Mouse (Mus musculus) stomach, postnatal 0 days (tissue): ENCODE results near the gene Wdr93. TPM values are rescaled to one million over a fixed set of nuclear protein-coding genes. Genes with fewer than 3 reads are reported as not detected.
"Not testable (repeated sequence)": the region's sequence is repeated elsewhere in the genome, so short reads cannot be mapped to it uniquely, and the experiment has no call there.

Experiments used
- ATAC-seq: fragments of 200-750 bp; cut with Nextera tagmentation; 2 replicates; pipeline ENCODE4 v1.8.0; 2017; ENCODE audit not compliant: low FRiP score, low TSS enrichment
- DNase-seq: peaks from one replicate; pipeline ENCODE4 v3.0.0-alpha.2; 2016; ENCODE audit warnings: low spot score
- H3K27ac ChIP-seq: fragments of 300-500 bp; sonication (generic); replicated peaks from 2 replicates; pipeline ENCODE4 v1.5.1; 2014; ENCODE audit warnings: mild to moderate bottlenecking, control low read depth
- H3K27me3 ChIP-seq: fragments of 300-500 bp; sonication (generic); 2 replicates; pipeline ENCODE4 v1.6.1; 2014; ENCODE audit warnings: low read length; ENCODE audit not compliant: control insufficient read depth, insufficient read depth
- H3K36me3 ChIP-seq: fragments of 300-500 bp; sonication (generic); 2 replicates; pipeline ENCODE4 v1.6.1; 2014; ENCODE audit warnings: low read length, mixed read lengths; ENCODE audit not compliant: control insufficient read depth, insufficient read depth
- H3K4me1 ChIP-seq: fragments of 300-500 bp; sonication (generic); replicated peaks from 2 replicates; pipeline ENCODE4 v1.6.1; 2014; ENCODE audit warnings: antibody characterized with exemption; ENCODE audit not compliant: control insufficient read depth, insufficient read depth
- H3K4me2 ChIP-seq: fragments of 300-500 bp; sonication (generic); replicated peaks from 2 replicates; pipeline ENCODE4 v1.6.1; 2014; ENCODE audit warnings: low read depth, mild to moderate bottlenecking, control low read depth, moderate library complexity
- H3K4me3 ChIP-seq: fragments of 300-500 bp; sonication (generic); 2 replicates; pipeline ENCODE4 v1.5.1; 2014; ENCODE audit warnings: low read depth, low read length, control low read depth
- H3K9ac ChIP-seq: fragments of 300-500 bp; sonication (generic); 2 replicates; pipeline ENCODE4 v1.6.1; 2014; ENCODE audit warnings: mild to moderate bottlenecking, low read length, control low read depth, mixed read lengths
- H3K9me3 ChIP-seq: fragments of 300-500 bp; sonication (generic); 2 replicates; pipeline ENCODE4 v1.6.1; 2016; ENCODE audit warnings: low read length; ENCODE audit not compliant: control insufficient read depth
- CTCF ChIP-seq: IDR thresholded peaks from 2 replicates; pipeline ENCODE4 v1.5.1; 2016; ENCODE audit warnings: antibody characterized with exemption, low read depth, mild to moderate bottlenecking, moderate library complexity
- EP300 ChIP-seq: optimal IDR thresholded peaks from 2 replicates; pipeline ENCODE3; 2016; ENCODE audit warnings: antibody characterized with exemption
- WGBS: fragments of 180-500 bp; shearing (Covaris S2); extraction: QIAGEN DNeasy Blood & Tissue Kit; methylation state at CpG from one replicate; pipeline ENCODE4 v1.1.7; 2014; 5-methylcytosine and 5-hydroxymethylcytosine counted together
- polyA plus RNA-seq: library from polyadenylated mRNA; unstranded; fragments of >200 nt; fragmentation: Nextera tagmentation; extraction: Ambion mirVana; gene quantifications from 2 replicates; pipeline ENCODE4 v1.2.1, GENCODE M21; 2015

The Wdr93 gene
- polyA plus RNA-seq, 1 experiment from 2014 or later: 0.04 TPM

DNA sequence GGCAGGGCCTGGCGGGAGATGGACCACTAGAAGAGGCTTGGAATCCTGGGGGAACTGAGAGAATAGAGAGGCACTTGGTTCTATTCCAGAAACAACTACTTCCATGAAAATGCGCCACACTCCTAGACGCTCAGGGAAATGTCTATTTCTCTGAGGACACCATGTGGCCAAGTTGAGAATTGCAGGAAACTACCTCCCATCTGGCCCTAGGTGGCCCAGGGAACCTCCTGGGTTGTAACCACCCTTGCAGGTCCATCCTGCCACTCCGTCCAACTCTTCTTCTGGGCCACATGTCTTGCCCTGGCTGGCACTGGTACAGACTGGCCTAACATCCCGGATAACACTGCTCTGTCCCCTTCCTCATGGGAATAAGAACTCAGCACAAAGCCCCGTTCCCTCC lies 43.3 kb downstream of the Wdr93 start:
- Histone ChIP-seq H3K27me3 (no peaks in the 10 kb centered on the region), H3K4me2 (no peak overlapping the region), H3K36me3 (no peaks in the 10 kb centered on the region), H3K4me3 (no peak overlapping the region), H3K4me1 (no peaks in the 10 kb centered on the region), H3K9ac (no peak overlapping the region), H3K27ac (no peak overlapping the region), H3K9me3 (no peaks in the 10 kb centered on the region)
- ATAC-seq: peak; percentile 74; the same call in 1 of the 2 replicates
- no peak for TF ChIP-seq EP300
- TF ChIP-seq CTCF: peak; percentile 82
- peak; percentile 73 for DNase-seq
- 17% methylated on average over 6 of the region's 6 CpGs for WGBS

DNA sequence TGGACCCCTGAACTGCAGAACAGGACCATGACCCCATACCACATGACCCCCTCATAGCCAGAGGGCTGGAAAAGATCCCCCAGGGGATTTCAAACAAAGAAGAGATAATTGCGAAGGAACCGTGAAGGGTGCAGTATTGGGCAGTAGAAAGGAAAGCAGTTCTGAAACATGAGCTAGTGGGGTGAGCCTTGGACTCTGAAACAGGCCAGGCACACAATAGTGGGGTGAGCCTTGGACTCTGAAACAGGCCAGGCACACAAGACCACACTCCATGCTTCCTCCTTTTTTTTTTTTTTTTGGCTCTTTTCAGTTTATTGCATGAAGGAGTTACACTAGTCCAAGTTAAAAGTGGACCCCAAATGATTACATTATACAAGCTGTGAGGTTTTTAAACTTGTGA lies 46.8 kb downstream of the Wdr93 start:
- H3K4me1 ChIP-seq, H3K4me2 ChIP-seq, H3K36me3 ChIP-seq, H3K27ac ChIP-seq, DNase-seq, H3K9me3 ChIP-seq, ATAC-seq, H3K9ac ChIP-seq, H3K4me3 ChIP-seq: not testable (repeated sequence)
- 0 out of 2 replicates have a peak, but pooled peaks cover 12% of the 10 kb centered on the region for H3K27me3 ChIP-seq
- 56% methylated on average over 2 of the region's 2 CpGs for WGBS

DNA sequence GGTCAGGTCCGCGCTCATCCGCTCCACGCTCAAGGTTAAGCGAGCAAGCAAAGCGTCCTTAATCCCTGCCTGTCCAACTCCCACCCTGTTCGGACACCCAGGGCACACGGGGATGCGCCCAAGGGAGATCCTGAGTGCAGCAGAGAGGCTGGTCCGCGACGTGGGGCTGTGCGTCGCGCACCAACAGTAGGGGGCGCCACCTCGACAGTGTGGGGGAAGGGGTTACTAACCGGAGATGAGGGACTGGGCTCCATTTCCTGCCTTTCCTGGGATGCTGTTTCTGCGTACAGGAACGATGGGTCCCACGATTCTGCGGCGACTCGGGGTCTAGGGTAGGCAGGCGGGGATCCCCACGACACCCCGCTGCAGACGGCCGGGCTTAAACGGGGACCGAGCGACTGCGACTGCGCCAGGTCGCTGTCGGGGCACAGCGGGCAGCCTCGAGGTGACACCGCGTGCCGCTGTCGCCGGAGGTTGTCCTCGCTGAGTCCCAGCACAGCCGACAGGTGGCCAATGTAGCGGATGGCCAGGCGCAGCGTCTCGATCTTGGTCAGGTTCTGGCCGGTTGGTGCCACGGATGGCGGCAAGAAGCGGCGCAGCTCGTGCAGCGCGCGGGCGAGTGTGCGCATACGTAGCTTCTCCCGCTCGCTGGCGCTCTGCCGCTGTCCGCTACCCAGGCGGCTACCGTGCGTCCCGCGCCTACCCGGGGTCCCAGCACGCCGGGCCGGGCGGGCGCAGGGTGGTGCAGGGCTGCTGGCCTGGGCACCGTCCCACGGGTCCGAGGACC lies 49.9 kb downstream of the Wdr93 start:
- Histone ChIP-seq H3K4me2 (peak overlapping the region; percentile 62), H3K27ac (no peak overlapping the region), H3K9me3 (no peaks in the 10 kb centered on the region), H3K27me3 (0 out of 2 replicates have a peak, but pooled peaks cover 12% of the 10 kb centered on the region), H3K4me1 (peaks cover 6% of the 10 kb centered on the region; the same call in 1 of the 2 replicates), H3K36me3 (no peaks in the 10 kb centered on the region), H3K9ac (peak overlapping the region; percentile 47), H3K4me3 (peak overlapping the region; percentile 46)
- TF ChIP-seq EP300 (no peak), CTCF (peak; percentile 71)
- peak; percentile 54 for ATAC-seq
- under 1% methylated on average over 79 of the region's 80 CpGs for WGBS
- peak; percentile 48 for DNase-seq

DNA sequence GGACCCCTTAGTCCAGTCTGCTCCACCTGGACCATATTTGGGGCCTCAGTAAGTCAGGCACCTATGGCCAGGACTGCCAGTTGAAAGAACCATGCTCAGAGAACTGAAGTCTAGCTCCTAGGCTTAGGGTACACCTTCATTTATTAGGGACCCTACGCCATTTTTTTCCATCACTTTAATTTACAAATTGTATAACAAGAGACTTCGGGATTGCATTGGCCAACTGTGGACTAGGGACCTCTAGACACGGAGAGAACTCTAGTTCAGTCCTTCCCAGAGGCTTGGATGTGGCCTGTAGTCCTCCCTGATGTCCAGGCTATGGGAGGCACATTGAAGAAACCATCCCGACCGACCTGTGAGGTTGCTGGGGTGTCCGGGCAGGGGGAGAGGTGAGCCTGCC lies 50.7 kb downstream of the Wdr93 start, which contains the start of gene Mesp1:
Gene Mesp1 (minus strand): TSS at position 101 of the 400 bp plus-strand sequence.
- Histone ChIP-seq H3K27me3 (0 out of 2 replicates have a peak, but pooled peaks cover 12% of the 10 kb centered on the region), H3K4me3 (peak within 1 kb of the TSS; percentile 46), H3K36me3 (no peaks in the 10 kb centered on the region), H3K27ac (no peak within 1 kb of the TSS), H3K9ac (peak within 1 kb of the TSS; percentile 47), H3K4me2 (peak within 1 kb of the TSS; percentile 62), H3K9me3 (no peaks in the 10 kb centered on the region), H3K4me1 (peaks cover 6% of the 10 kb centered on the region; the same call in 1 of the 2 replicates)
- WGBS: 71% methylated on average over 6 of the region's 6 CpGs
- ATAC-seq: no peak
- no peak for TF ChIP-seq CTCF
- TF ChIP-seq EP300: no peak
- no peak for DNase-seq

DNA sequence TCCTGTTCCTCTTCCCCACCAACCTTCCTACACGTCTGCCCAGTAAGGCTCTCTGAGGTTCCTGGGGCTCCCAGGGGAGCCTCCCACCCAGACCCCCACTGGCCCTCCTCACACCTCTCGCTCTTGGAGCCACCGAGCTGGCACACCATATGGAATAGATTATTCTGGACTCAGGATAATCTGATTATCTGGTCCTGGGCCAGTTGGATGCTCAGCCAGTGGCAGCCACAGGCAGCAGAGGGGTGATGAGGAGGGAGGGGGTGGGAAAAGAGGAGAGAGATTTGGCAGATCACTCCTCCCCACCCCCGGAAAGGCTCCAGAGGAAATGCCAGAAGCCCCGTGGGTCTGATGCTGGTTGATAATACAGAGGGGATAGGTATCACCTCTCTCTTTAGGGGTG lies 55.6 kb downstream of the Wdr93 start:
- Histone ChIP-seq H3K4me3 (no peak overlapping the region), H3K9me3 (no peaks in the 10 kb centered on the region), H3K36me3 (no peaks in the 10 kb centered on the region), H3K4me2 (no peak overlapping the region), H3K27ac (no peak overlapping the region), H3K27me3 (no peaks in the 10 kb centered on the region), H3K4me1 (no peaks in the 10 kb centered on the region), H3K9ac (no peak overlapping the region)
- DNase-seq: no peak
- 30% methylated on average over 5 of the region's 5 CpGs for WGBS
- TF ChIP-seq EP300 (no peak), CTCF (no peak)
- ATAC-seq: no peak; the same call in 1 of the 2 replicates

DNA sequence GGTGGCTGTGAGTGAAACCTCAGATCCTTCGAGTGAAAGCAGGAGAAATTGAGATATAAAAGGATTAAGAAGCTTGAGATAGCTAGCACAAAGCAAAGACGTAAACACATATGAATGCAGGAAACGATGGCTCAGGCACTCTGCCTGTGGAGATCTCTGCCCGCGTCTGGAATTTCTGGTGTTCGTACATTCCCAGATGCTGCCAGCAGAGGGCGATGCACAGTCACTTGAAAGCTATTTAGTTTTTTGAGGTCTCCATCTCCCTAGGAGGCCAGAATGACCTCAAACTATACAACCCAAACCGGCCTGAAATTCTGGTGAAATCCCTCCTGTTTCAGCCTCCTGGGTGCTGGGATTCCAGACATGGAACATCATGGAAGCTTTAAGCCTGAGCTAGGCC lies 56.1 kb downstream of the Wdr93 start:
- Histone ChIP-seq H3K4me2 (no peak overlapping the region), H3K9me3 (no peaks in the 10 kb centered on the region), H3K4me1 (no peaks in the 10 kb centered on the region), H3K27me3 (no peaks in the 10 kb centered on the region), H3K36me3 (no peaks in the 10 kb centered on the region), H3K9ac (no peak overlapping the region), H3K27ac (no peak overlapping the region), H3K4me3 (no peak overlapping the region)
- TF ChIP-seq CTCF (peak; percentile 93), EP300 (no peak)
- 2% methylated on average over 8 of the region's 8 CpGs for WGBS
- ATAC-seq: peak; percentile 12; the same call in 1 of the 2 replicates
- peak; percentile 83 for DNase-seq
